Mouse (Mus musculus) neural tube, embryonic 13.5 days (tissue): ENCODE results near the gene Rfx8. TPM values are rescaled to one million over a fixed set of nuclear protein-coding genes. Genes with fewer than 3 reads are reported as not detected.
"Not testable (repeated sequence)": the region's sequence is repeated elsewhere in the genome, so short reads cannot be mapped to it uniquely, and the experiment has no call there.

Experiments
- ATAC-seq: fragments of 200-750 bp; cut with Nextera tagmentation; 2 replicates; pipeline ENCODE4 v1.8.0; 2017; ENCODE audit warnings: low read depth, mild to moderate bottlenecking, moderate TSS enrichment, moderate library complexity
- H3K27ac ChIP-seq: fragments of 300-500 bp; sonication (generic); replicated peaks from 2 replicates; pipeline ENCODE4 v1.5.1; 2015; ENCODE audit warnings: moderate library complexity, mild to moderate bottlenecking, inconsistent platforms
- H3K27me3 ChIP-seq: fragments of 300-500 bp; sonication (generic); 2 replicates; pipeline ENCODE4 v1.6.1; 2015; ENCODE audit warnings: mild to moderate bottlenecking, inconsistent platforms
- H3K36me3 ChIP-seq: fragments of 300-500 bp; sonication (generic); 2 replicates; pipeline ENCODE4 v1.6.1; 2015; ENCODE audit warnings: mild to moderate bottlenecking, inconsistent platforms
- H3K4me1 ChIP-seq: fragments of 300-500 bp; sonication (generic); replicated peaks from 2 replicates; pipeline ENCODE4 v1.6.1; 2015; ENCODE audit warnings: inconsistent platforms
- H3K4me2 ChIP-seq: fragments of 300-500 bp; sonication (generic); 2 replicates; pipeline ENCODE4 v1.6.1; 2015; ENCODE audit warnings: inconsistent platforms, mild to moderate bottlenecking, moderate library complexity
- H3K4me3 ChIP-seq: fragments of 300-500 bp; sonication (generic); 2 replicates; pipeline ENCODE4 v1.5.1; 2015; ENCODE audit warnings: mild to moderate bottlenecking, inconsistent platforms
- H3K9ac ChIP-seq: fragments of 300-500 bp; sonication (generic); 2 replicates; pipeline ENCODE4 v1.6.1; 2015; ENCODE audit warnings: moderate library complexity, mild to moderate bottlenecking, inconsistent platforms
- H3K9me3 ChIP-seq: fragments of 300-500 bp; sonication (generic); 2 replicates; pipeline ENCODE4 v1.6.1; 2016; ENCODE audit warnings: inconsistent platforms
- WGBS: fragments of 180-500 bp; shearing (Covaris S2); methylation state at CpG from one replicate; pipeline ENCODE4 v1.1.7; 2015; 5-methylcytosine and 5-hydroxymethylcytosine counted together
- polyA plus RNA-seq: library from polyadenylated mRNA; unstranded; fragments of >200 nt; fragmentation: Nextera tagmentation; extraction: Ambion mirVana; gene quantifications from 2 replicates; pipeline ENCODE4 v1.2.1, GENCODE M21; 2015

Rfx8 gene
- polyA plus RNA-seq, 1 experiment from 2014 or later = 0.71 TPM

DNA sequence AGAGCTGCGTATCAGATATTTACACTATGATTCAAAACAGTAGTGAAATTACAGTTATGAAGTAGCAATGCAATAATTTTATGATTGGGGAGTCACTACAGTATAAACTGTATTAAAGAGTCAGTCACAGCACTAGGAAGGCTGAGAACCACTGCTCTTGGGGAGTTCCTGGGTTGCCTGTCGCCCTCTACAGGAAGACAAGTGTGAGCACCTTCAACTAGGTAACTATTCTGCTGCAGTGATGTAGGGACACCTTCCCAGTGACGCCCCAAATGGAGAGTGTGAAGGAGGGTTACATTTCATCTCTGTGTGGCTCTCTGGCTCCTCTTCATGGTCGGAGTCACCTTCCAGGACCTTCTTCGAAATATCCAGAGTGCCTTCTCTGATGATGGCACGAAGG is 40.3 kb downstream of the Rfx8 start:
- WGBS = 69% methylated on average over 6 of the region's 6 CpGs

DNA sequence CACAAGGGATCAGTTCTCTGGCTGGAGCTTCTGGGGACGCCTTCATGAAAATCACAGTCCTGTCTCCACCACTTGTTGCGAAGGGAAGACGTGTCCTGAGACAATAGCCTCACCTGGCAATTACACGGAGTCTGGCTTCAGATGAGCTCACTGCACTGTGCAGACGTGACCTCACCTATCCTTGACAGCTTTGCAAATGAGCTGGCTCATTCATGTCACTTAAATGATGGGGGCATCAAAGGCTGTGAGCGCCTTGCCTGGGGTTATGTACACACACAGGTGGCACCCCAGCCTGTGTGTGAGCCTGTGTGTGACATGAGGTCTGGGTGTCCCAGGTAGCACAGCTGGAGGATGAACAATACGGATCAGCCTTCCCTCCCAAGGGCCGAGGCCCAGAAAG is 41.9 kb downstream of the Rfx8 start:
- H3K36me3 ChIP-seq = no peaks in the 10 kb centered on the region
- no peak overlapping the region for H3K27ac ChIP-seq
- no peaks in the 10 kb centered on the region for H3K27me3 ChIP-seq
- no peak overlapping the region for H3K4me2 ChIP-seq
- no peaks in the 10 kb centered on the region for H3K4me1 ChIP-seq
- ATAC-seq = no peak
- no peak overlapping the region for H3K9ac ChIP-seq
- H3K9me3 ChIP-seq = no peaks in the 10 kb centered on the region
- WGBS = 78% methylated on average over 8 of the region's 8 CpGs
- no peak overlapping the region for H3K4me3 ChIP-seq

More for the DNA sequence above, 40.3 kb downstream of the Rfx8 start:
- H3K4me2 ChIP-seq = no peak overlapping the region
- no peaks in the 10 kb centered on the region for H3K36me3 ChIP-seq
- ATAC-seq = no peak
- no peaks in the 10 kb centered on the region for H3K9me3 ChIP-seq
- no peaks in the 10 kb centered on the region for H3K4me1 ChIP-seq
- no peaks in the 10 kb centered on the region for H3K27me3 ChIP-seq
- no peak overlapping the region for H3K4me3 ChIP-seq
- H3K27ac ChIP-seq = no peak overlapping the region
- no peak overlapping the region for H3K9ac ChIP-seq

DNA sequence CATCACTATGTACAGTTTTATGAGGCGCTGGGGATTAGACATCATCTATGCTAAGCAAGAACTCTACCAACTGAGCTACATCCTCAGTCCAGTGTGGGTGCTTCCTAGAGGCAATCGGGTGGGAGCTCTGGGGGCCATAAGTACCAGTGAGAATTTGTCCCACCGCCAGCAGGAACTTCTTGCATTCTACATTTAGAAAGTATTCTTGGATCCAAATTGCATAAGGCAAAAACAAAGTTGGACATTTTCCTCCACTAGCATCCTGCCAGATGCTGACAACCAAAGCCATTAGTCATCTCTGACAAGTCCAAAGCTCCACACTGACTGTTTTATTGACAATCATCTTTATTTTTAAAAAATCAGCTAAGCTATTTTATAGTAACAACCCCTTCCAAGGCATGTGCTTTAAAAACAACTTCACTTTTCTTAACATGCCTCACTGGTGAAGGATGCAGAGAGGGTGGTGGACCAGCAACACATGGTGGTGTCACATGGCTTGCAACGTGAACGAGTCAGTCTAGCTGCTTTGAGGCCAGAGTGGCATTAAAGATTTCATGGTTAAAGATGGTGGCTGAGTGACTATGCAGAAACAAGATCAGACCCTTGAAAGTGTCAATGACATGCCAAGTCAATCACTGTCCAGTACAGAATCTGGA is 44.4 kb downstream of the Rfx8 start:
- Histone ChIP-seq H3K9me3 (no peaks in the 10 kb centered on the region), H3K36me3 (no peaks in the 10 kb centered on the region), H3K4me3 (no peak overlapping the region), H3K4me1 (no peaks in the 10 kb centered on the region), H3K4me2 (no peak overlapping the region), H3K27me3 (no peaks in the 10 kb centered on the region), H3K9ac (no peak overlapping the region), H3K27ac (no peak overlapping the region)
- no peak for ATAC-seq
- WGBS = 89% methylated on average over 5 of the region's 5 CpGs

DNA sequence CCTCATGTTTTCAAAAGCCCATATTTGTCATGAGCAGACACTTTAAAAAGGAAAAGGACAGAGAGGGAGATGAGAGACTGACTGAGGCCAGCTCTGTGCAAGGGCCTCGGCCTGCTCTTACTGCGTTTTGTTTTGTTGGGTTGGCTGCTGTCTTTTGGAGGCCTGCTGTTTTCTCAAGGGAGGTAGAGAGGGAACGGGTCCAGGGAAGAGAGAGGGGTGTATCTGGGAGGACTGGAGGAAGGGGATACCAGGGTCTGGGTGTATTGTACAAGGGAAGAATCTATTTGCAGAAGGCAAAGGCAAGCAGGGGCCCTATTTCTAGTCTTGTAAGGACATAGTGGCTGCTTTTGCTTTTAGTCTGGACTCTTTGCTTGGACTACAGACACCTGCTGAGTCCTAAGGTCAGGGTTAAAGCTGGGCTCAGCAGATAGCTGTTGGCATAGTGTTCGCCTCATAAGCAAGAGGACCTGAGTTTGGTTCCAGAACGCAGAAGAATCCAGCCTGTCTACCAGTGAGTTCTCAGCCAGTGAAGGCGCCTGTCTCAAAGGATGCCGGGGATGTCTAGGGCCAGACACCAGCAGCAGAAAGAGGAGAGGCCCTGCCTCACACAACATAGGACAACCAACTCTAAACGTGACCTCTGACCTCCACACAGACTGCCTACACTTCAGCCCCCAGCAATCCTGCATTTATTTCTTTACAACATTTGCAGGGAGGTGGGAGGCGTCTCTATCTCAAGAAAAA is 48.3 kb downstream of the Rfx8 start:
- Histone ChIP-seq H3K4me1 (no peaks in the 10 kb centered on the region), H3K27me3 (no peaks in the 10 kb centered on the region), H3K9ac (no peak overlapping the region), H3K4me3 (no peak overlapping the region), H3K4me2 (no peak overlapping the region), H3K9me3 (no peaks in the 10 kb centered on the region), H3K27ac (no peak overlapping the region), H3K36me3 (no peaks in the 10 kb centered on the region)
- WGBS = 75% methylated on average over 9 of the region's 9 CpGs
- no peak for ATAC-seq

DNA sequence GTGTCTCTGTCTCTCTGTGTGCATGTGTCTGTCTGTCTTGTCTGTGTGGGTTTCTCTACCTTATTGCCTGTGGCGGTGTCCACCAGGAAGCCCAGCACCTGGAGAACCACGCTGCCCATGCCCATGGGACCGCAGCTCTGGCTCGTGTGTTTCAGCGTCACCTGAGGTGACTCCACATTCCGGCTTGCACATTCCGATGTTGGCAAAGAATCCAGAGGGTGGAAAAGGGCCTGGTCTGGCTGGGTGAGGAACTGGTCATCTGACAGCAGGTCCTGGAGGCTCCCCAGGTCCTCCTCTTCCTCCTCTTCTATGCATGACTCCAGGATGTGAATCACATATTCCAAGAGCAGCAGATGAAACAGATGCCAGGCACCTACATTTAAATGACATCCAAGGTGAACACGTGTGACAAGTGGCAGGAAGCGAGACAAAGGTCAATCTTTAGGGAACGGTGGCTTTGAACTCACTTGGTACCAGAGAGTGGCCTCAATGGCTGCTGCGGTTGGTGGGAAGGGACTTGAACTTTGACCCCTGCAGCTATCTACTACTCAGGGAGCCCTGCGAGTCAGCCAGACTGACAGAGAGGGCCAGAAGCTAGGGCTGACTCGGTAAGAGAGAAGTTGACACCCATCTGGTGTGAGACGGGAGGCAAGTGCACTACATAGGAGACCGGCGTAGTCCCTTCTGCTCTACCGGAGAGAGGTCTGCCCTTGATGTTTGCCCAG is 50.4 kb downstream of the Rfx8 start:
- no peaks in the 10 kb centered on the region for H3K27me3 ChIP-seq
- H3K4me2 ChIP-seq = no peak overlapping the region
- H3K27ac ChIP-seq = no peak overlapping the region
- ATAC-seq = no peak
- H3K9ac ChIP-seq = no peak overlapping the region
- H3K36me3 ChIP-seq = no peaks in the 10 kb centered on the region
- 90% methylated on average over 17 of the region's 17 CpGs for WGBS
- no peak overlapping the region for H3K4me3 ChIP-seq
- no peaks in the 10 kb centered on the region for H3K9me3 ChIP-seq
- H3K4me1 ChIP-seq = peaks cover 13% of the 10 kb centered on the region; the same call in 1 of the 2 replicates

DNA sequence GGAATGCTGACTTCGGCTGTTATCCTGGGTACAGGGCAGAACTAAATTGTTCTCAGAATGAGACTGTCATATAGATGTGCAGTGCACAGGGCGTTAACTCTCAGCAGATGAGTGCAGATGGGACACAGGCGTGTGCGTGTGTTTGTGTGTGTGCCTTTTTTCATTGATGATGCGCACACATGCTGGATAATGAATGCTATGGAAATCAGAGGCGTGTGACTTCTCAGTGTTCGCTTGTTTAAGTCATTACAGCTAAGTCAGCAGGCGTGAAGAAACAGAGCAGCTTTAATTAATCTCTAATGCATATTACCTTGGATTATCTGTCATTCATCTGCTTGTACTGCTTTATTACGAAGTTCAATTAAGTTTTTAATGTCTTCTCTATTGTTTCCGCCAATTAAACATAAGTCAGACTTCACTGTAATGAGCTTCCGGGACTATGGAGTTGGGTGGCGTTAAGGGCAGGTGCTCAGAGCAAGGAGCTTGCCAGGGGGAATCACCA is 54.0 kb downstream of the Rfx8 start:
- no peak overlapping the region for H3K4me2 ChIP-seq
- H3K9me3 ChIP-seq = no peaks in the 10 kb centered on the region
- H3K4me3 ChIP-seq = no peak overlapping the region
- H3K4me1 ChIP-seq = peaks cover 24% of the 10 kb centered on the region
- no peak overlapping the region for H3K27ac ChIP-seq
- 56% methylated on average over 12 of the region's 12 CpGs for WGBS
- ATAC-seq = peak; percentile 66
- H3K9ac ChIP-seq = no peak overlapping the region
- no peaks in the 10 kb centered on the region for H3K27me3 ChIP-seq
- H3K36me3 ChIP-seq = no peaks in the 10 kb centered on the region

DNA sequence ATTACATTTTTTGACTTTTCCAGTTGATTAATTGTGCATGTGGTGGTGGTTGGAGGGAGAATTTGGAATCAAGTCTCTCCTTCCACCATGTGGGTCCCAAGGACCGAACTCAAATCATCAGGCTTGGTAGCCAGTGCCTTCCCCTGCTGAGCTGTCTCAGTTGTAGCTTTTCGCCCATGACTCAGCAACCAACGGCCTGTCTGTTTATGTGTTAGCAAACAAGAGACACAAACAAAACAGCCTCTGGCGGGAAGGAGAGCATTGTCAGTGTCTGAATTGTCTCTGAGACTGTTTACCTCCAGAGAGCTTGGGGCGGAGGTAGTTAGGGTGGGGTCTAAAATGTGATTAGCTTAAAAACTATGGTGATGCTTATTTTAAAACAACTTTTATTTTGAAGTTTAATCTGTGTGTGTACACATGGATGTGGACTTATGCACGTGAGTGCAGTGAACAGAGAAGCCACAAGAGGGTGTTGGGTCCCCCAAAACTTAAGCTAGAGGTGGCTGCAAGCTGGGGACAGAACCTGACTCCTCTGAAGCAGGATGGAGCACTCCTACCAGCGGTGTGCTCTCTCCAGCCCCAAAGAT is 56.7 kb downstream of the Rfx8 start:
- Histone ChIP-seq H3K4me3 (no peak overlapping the region), H3K4me2 (no peak overlapping the region), H3K36me3 (no peaks in the 10 kb centered on the region), H3K9me3 (no peaks in the 10 kb centered on the region), H3K9ac (no peak overlapping the region), H3K4me1 (peaks cover 24% of the 10 kb centered on the region), H3K27ac (no peak overlapping the region), H3K27me3 (no peaks in the 10 kb centered on the region)
- ATAC-seq = no peak
- 86% methylated on average over 7 of the region's 7 CpGs for WGBS

DNA sequence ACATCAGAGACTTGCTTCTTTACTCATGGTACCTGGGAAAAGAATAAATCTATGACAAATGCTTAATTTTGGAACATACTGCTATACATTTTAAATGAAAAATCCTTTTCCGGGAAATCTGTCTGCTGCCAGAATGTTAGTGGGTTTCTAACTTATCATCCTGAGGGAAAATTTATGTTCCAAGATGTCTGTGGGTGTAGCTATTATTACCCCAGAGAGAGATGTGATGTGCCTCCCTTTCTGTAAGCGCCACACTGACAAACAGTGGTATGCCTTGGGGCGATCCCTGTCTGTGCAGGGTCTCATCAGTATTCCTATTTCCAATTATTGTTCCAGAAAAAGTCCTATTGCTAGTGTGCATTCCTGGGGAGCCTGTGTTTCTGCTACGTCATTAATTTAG is 57.7 kb downstream of the Rfx8 start:
- H3K4me2 ChIP-seq = no peak overlapping the region
- WGBS = 59% methylated on average over 4 of the region's 4 CpGs
- H3K9ac ChIP-seq = no peak overlapping the region
- H3K36me3 ChIP-seq = no peaks in the 10 kb centered on the region
- H3K9me3 ChIP-seq = no peaks in the 10 kb centered on the region
- H3K4me1 ChIP-seq = peaks cover 24% of the 10 kb centered on the region
- H3K4me3 ChIP-seq = no peak overlapping the region
- no peaks in the 10 kb centered on the region for H3K27me3 ChIP-seq
- H3K27ac ChIP-seq = no peak overlapping the region
- no peak for ATAC-seq

DNA sequence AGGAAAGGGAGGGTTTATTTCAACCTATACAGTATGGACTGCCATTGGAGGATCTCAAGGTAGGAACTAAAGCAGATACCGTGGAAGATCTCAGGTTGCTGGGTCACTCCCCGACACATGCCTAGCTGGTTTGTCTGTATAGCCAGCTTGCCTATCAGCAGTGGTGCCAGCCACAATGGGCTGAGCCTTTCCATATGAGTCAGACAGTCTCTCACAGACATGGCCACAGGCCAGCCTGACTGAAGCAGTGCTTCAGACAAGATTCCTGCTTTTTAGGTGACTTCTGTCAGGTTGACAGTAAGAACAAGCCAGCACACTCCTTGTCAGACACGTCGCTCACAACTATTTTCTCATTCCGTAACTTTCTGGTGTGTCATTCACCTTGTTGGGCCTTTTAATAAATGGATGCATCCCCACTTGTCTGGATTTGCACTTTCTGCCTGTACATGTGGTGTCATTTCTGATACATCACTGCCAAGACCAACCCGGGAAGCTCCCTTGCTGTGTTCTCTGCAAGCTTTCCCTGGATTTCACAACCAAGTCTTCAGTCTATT is 63.7 kb downstream of the Rfx8 start:
- H3K4me2 ChIP-seq = no peak overlapping the region
- 82% methylated on average over 6 of the region's 6 CpGs for WGBS
- ATAC-seq = no peak

DNA sequence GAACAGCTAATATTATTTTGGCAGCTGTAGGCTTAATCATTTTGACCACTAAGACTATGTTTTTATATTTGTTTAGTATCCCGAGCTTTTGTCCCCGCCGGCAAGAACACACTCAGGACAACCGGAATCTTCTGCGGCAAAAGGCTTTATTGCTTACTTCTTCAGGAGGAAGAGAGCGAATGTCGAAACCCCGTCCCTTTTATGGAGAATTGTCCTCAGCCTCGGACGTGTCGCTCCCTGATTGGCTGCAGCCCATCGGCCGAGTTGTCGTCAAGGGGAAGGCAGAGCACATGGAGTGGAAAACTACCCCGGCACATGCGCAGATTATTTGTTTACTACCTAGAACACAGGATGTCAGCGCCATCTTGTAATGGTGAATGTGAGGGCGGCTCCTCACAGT is 65.9 kb downstream of the Rfx8 start:
- WGBS = 88% methylated on average over 18 of the region's 18 CpGs
- ATAC-seq, H3K9ac ChIP-seq, H3K9me3 ChIP-seq, H3K4me2 ChIP-seq, H3K4me3 ChIP-seq, H3K36me3 ChIP-seq, H3K27ac ChIP-seq: not testable (repeated sequence)
- H3K4me1 ChIP-seq = peaks cover 14% of the 10 kb centered on the region
- peaks cover 16% of the 10 kb centered on the region for H3K27me3 ChIP-seq

More for the DNA sequence above, 63.7 kb downstream of the Rfx8 start:
- Histone ChIP-seq H3K4me3 (no peak overlapping the region), H3K9me3 (no peaks in the 10 kb centered on the region), H3K4me1 (no peaks in the 10 kb centered on the region), H3K27me3 (peaks cover 7% of the 10 kb centered on the region), H3K36me3 (no peaks in the 10 kb centered on the region), H3K27ac (no peak overlapping the region), H3K9ac (no peak overlapping the region)

DNA sequence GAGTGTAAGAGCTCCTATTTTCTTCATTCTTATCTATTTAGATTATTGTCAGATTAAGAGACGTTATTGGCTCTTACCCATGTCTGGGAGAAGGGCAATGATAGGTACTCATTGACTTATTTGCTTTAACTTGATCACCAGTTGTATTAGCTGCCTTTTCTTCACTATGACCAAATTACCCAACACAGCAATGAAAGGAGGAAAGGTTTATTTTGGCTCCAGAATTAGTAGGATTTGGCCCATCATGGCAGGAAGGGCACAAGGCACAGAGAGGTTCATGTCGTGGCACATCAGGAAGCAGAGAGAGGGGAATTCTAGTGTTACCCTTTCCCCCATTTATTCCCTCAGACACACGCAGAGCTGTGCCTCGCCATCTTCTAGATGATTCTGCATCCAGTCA is 67.8 kb downstream of the Rfx8 start:
- H3K4me2 ChIP-seq = no peak overlapping the region
- WGBS = 86% methylated on average over 4 of the region's 4 CpGs
- no peaks in the 10 kb centered on the region for H3K9me3 ChIP-seq
- H3K4me3 ChIP-seq = no peak overlapping the region
- no peaks in the 10 kb centered on the region for H3K36me3 ChIP-seq
- H3K27ac ChIP-seq = no peak overlapping the region
- peaks cover 32% of the 10 kb centered on the region for H3K27me3 ChIP-seq
- ATAC-seq = no peak
- no peak overlapping the region for H3K9ac ChIP-seq
- H3K4me1 ChIP-seq = peaks cover 20% of the 10 kb centered on the region

DNA sequence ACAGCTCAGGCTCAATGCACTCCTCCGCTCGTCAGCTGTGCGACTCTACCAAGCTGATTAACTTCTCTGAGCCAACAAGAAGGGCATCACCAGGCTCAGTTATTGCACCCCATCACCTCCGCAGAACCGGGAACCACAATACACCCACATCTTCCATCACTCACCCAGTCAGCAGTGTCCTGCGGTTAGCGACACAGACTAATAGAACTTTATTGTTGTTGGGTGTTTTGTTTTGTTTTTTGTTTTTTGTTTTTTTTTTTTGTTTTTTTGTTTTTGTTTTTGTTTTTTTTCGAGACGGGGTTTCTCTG is 69.6 kb downstream of the Rfx8 start, which contains the start of gene Creg2:
Gene Creg2, minus strand, starts transcription at position 234 of the 308 bp plus-strand sequence.
- Histone ChIP-seq H3K27ac (peak within 1 kb of the TSS; percentile 59), H3K4me1 (peaks cover 28% of the 10 kb centered on the region), H3K4me2 (peak within 1 kb of the TSS; percentile 99), H3K4me3 (peak within 1 kb of the TSS; percentile 65), H3K9ac (peak within 1 kb of the TSS; percentile 78), H3K36me3 (no peaks in the 10 kb centered on the region), H3K9me3 (no peaks in the 10 kb centered on the region), H3K27me3 (peaks cover 32% of the 10 kb centered on the region)
- 35% methylated on average over 9 of the region's 9 CpGs for WGBS
- ATAC-seq = peak; percentile 30
